Mouse (Mus musculus): Measurements from ENCODE around the gene Sema3g.

- TF ChIP-seq CTCF (IDR thresholded peaks at IDR 0.05; ENCODE audit: low read depth) (no peak), EP300 (IDR thresholded peaks at IDR 0.05; ENCODE audit: low read depth) (no peak)
Measured at GRCm38 (mm10) chr14:31245946-31246345, 28.3 kb downstream of the Sema3g start.

Measured in heart, postnatal 0 days (tissue).